Mouse (Mus musculus): ENCODE data around the gene Cd300lg. TPM values are rescaled to one million over a fixed set of nuclear protein-coding genes. Genes with fewer than 3 reads are reported as not detected.

The Cd300lg gene
- polyA plus RNA-seq (2014; fragmentation: Illumina TruSeq; extraction: RNeasy Lipid Tissue Mini Kit (QIAGEN cat#74804); ENCODE audit: low read depth, low replicate concordance), result 59.1 TPM

GRCm38 (mm10) chr11:102041350-102041949 is at the start of gene Cd300lg:
Cd300lg (plus strand) TSS chr11:102041509.

DNA sequence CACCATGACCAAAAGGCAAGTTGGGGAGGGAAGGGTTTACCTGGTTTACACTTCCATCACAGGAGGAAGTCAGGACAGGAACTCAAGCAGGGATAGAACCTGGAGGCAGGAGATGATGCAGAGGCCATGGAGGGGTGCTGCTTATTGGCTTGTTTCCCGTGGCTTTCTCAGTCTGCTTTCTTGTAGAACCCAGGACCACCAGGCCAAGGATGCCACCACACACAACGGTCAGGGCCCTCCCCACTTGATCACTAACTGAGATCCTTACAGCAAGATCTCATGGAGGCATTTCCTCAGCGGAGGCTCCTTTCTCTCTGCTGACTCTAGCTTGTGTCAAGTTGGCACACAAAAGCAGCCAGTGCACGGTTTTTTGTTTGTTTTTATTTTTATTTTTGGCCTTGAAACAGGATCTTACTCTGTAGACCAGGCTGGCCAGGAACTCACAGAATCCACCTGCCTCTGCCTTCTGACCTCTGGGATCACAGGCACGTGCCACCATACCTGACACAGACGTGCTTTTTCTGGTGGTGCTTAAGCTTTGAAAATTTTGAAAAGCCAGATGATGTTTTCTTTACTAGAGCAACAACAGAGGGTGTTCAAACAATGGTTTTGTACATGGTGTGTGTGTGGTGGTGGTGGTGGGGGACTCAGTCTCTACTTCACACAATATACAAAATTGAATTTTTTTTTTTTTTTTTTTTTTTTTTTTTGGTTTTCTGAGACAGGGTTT is 13.1 kb upstream of the Cd300lg start, which contains the start of gene Mpp3:
TSS of gene Mpp3 (minus strand) at position 375 of the 730 bp plus-strand sequence.

GRCm38 (mm10) chr11:102087931-102088898 is 46.9 kb downstream of the Cd300lg start, which contains the start of gene Mpp2:
Mpp2 (minus strand) TSS chr11:102088515.

GRCm38 (mm10) chr11:102101219-102101618 is 59.9 kb downstream of the Cd300lg start, which contains the start of gene Ppy:
Ppy (minus strand) TSS chr11:102101319.

Other genes starting within 250 kb of the Cd300lg start
- gene Meox1, start 147.1 kb upstream of the Cd300lg start, polyA plus RNA-seq (2014; fragmentation: Illumina TruSeq; extraction: RNeasy Lipid Tissue Mini Kit (QIAGEN cat#74804); ENCODE audit: low read depth, low replicate concordance), result 3.1 TPM
- gene Sost, start 74.5 kb upstream of the Cd300lg start, polyA plus RNA-seq (2014; fragmentation: Illumina TruSeq; extraction: RNeasy Lipid Tissue Mini Kit (QIAGEN cat#74804); ENCODE audit: low read depth, low replicate concordance), result not detected
- 1.6 TPM for gene Cfap97d1, start 57.2 kb upstream of the Cd300lg start, polyA plus RNA-seq (2014; fragmentation: Illumina TruSeq; extraction: RNeasy Lipid Tissue Mini Kit (QIAGEN cat#74804); ENCODE audit: low read depth, low replicate concordance)
- 44.8 TPM for gene Dusp3, start 54.5 kb upstream of the Cd300lg start, polyA plus RNA-seq (2014; fragmentation: Illumina TruSeq; extraction: RNeasy Lipid Tissue Mini Kit (QIAGEN cat#74804); ENCODE audit: low read depth, low replicate concordance)
- 21.9 TPM for gene Mpp3, start 13.0 kb upstream of the Cd300lg start, polyA plus RNA-seq (2014; fragmentation: Illumina TruSeq; extraction: RNeasy Lipid Tissue Mini Kit (QIAGEN cat#74804); ENCODE audit: low read depth, low replicate concordance)
- 41.1 TPM for gene Mpp2, start 47.0 kb downstream of the Cd300lg start, polyA plus RNA-seq (2014; fragmentation: Illumina TruSeq; extraction: RNeasy Lipid Tissue Mini Kit (QIAGEN cat#74804); ENCODE audit: low read depth, low replicate concordance)
- gene Ppy, start 59.8 kb downstream of the Cd300lg start, polyA plus RNA-seq (2014; fragmentation: Illumina TruSeq; extraction: RNeasy Lipid Tissue Mini Kit (QIAGEN cat#74804); ENCODE audit: low read depth, low replicate concordance), result 27.9 TPM
- gene Pyy, start 66.3 kb downstream of the Cd300lg start, polyA plus RNA-seq (2014; fragmentation: Illumina TruSeq; extraction: RNeasy Lipid Tissue Mini Kit (QIAGEN cat#74804); ENCODE audit: low read depth, low replicate concordance), result not detected
- 1.8 TPM for gene Nags, start 104.0 kb downstream of the Cd300lg start, polyA plus RNA-seq (2014; fragmentation: Illumina TruSeq; extraction: RNeasy Lipid Tissue Mini Kit (QIAGEN cat#74804); ENCODE audit: low read depth, low replicate concordance)
- 13.5 TPM for gene Tmem101, start 114.9 kb downstream of the Cd300lg start, polyA plus RNA-seq (2014; fragmentation: Illumina TruSeq; extraction: RNeasy Lipid Tissue Mini Kit (QIAGEN cat#74804); ENCODE audit: low read depth, low replicate concordance)
- 29.4 TPM for gene Lsm12, start 143.8 kb downstream of the Cd300lg start, polyA plus RNA-seq (2014; fragmentation: Illumina TruSeq; extraction: RNeasy Lipid Tissue Mini Kit (QIAGEN cat#74804); ENCODE audit: low read depth, low replicate concordance)
- 69.1 TPM for gene G6pc3, start 148.1 kb downstream of the Cd300lg start, polyA plus RNA-seq (2014; fragmentation: Illumina TruSeq; extraction: RNeasy Lipid Tissue Mini Kit (QIAGEN cat#74804); ENCODE audit: low read depth, low replicate concordance)
- gene Hdac5, start 188.7 kb downstream of the Cd300lg start, polyA plus RNA-seq (2014; fragmentation: Illumina TruSeq; extraction: RNeasy Lipid Tissue Mini Kit (QIAGEN cat#74804); ENCODE audit: low read depth, low replicate concordance), result 67.5 TPM
- gene BC030867, start 207.4 kb downstream of the Cd300lg start, polyA plus RNA-seq (2014; fragmentation: Illumina TruSeq; extraction: RNeasy Lipid Tissue Mini Kit (QIAGEN cat#74804); ENCODE audit: low read depth, low replicate concordance), result 0.57 TPM
- 2.2 TPM for gene Asb16, start 227.2 kb downstream of the Cd300lg start, polyA plus RNA-seq (2014; fragmentation: Illumina TruSeq; extraction: RNeasy Lipid Tissue Mini Kit (QIAGEN cat#74804); ENCODE audit: low read depth, low replicate concordance)
- 43.3 TPM for gene Tmub2, start 243.4 kb downstream of the Cd300lg start, polyA plus RNA-seq (2014; fragmentation: Illumina TruSeq; extraction: RNeasy Lipid Tissue Mini Kit (QIAGEN cat#74804); ENCODE audit: low read depth, low replicate concordance)